Mouse (Mus musculus) naive thymus-derived CD4-positive, alpha-beta T cell, adult 2 months (primary cell): ENCODE measurements around the gene Brsk1.

ENCODE experiments used
- DNase-seq: peaks from one replicate; pipeline ENCODE4 v3.0.0-alpha.2; 2011; ENCODE audit warnings: low read depth

Brsk1 gene

DNA sequence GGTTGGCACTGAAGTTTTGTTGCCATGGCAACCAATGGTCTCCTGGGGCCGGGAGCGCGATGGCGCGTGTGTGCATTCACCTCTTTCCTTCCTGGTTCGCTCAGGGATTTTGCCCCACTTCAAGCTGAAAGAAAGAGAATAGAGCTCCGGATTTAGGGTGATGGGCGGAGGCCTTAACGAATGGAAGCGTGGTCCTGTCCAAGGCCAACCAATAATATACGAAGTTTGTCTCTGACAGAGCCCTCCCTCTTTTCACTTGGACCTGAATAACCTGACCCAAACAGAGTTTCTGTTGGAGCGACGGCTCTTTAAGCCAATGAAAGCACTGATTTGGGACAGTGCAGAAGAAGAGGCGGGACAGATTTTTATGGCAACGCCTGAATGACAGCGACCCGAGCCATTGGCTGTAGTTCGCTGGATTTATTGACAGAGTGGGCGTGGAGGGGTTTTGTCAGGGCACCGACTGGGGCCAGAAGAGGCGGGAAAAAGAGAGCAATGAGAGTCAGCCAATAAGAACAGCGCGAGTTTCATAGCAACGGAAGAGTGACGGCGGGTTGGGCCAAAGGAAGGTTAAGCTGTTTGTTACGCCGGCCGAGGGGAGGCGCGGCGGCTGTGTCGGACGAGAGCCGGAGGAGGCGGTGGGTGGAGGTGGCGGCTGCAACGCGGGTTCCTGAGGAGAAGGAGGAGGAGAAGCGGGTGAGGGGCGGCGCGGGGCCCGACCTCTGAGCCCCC is 49.3 kb downstream of the Brsk1 start, which contains the start of gene Kmt5c:
Gene Kmt5c, plus strand, starts transcription at position 572 of the 732 bp plus-strand sequence.
- DNase-seq, result peak; percentile 99

GRCm38 (mm10) chr7:4740309-4740727 is 49.9 kb downstream of the Brsk1 start:
- no peak for DNase-seq

GRCm38 (mm10) chr7:4741151-4741550 is 50.7 kb downstream of the Brsk1 start:
- DNase-seq, result no peak

- DNase-seq, result no peak
These were observed 51.5 kb downstream of the Brsk1 start for GRCm38 (mm10) chr7:4741672-4742481.

GRCm38 (mm10) chr7:4742482-4742819 is 52.0 kb downstream of the Brsk1 start:
- DNase-seq, result no peak

DNA sequence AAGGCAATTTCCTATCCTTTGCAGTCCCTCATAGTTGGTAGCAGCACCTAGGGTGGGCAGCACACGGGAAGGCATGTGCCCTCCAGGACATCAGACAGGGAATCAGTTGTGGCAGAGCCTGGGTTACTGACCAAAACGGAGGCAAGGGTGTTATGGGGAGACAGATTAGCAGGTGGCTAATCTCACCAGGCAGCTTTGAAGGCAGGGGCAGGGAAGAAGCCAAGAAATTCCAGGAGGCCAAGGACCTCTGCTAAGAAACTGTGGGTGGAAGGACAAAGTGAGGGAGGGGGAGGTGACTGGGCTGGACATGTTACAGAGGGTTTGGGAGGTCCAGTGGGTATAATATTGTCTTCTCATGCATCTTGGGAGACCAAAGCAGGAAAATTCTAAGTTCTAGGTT is 53.0 kb downstream of the Brsk1 start:
- DNase-seq, result no peak

GRCm38 (mm10) chr7:4744886-4745285 is 54.5 kb downstream of the Brsk1 start:
- no peak for DNase-seq

GRCm38 (mm10) chr7:4746326-4746980 is 56.0 kb downstream of the Brsk1 start:
- DNase-seq, result no peak

DNA sequence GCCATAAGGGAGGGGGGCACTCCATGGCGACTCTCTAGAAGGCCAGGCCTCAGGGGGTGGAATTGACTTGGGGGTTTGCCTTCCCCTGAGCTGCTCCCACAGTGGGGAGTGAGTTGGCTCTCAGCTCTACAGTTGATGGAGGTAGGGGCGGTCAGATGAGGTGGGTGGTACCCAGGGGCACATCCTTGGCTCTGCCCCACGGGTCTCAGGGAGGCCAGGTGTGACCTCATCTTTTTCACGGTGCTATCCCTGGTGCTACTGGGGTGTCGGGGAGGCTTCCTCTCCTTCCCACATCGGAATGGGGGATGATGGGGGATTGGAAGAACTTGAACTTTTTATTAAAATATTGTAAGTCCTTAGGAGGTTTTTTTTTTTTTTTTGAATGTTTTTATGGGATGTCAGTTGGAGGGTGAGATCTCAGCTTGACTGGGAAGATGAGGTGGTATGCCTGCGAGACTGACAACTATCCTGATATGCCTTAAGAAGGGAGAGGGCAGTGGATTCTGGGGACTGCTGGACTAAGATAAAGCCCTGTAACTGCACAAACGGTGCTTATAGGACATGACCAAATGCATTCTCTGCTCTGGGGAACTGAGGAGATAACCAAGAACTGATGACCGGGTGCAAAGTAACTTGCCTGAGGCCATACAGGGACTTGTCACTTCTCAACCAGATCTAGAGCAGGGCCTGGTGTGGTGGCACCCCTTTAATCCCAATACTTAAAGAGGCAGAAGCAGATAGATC is 56.9 kb downstream of the Brsk1 start:
- DNase-seq, result no peak

GRCm38 (mm10) chr7:4748321-4748720 is 57.9 kb downstream of the Brsk1 start:
- DNase-seq, result no peak

- no peak for DNase-seq
These were observed 58.8 kb downstream of the Brsk1 start for GRCm38 (mm10) chr7:4749169-4749568.

DNA sequence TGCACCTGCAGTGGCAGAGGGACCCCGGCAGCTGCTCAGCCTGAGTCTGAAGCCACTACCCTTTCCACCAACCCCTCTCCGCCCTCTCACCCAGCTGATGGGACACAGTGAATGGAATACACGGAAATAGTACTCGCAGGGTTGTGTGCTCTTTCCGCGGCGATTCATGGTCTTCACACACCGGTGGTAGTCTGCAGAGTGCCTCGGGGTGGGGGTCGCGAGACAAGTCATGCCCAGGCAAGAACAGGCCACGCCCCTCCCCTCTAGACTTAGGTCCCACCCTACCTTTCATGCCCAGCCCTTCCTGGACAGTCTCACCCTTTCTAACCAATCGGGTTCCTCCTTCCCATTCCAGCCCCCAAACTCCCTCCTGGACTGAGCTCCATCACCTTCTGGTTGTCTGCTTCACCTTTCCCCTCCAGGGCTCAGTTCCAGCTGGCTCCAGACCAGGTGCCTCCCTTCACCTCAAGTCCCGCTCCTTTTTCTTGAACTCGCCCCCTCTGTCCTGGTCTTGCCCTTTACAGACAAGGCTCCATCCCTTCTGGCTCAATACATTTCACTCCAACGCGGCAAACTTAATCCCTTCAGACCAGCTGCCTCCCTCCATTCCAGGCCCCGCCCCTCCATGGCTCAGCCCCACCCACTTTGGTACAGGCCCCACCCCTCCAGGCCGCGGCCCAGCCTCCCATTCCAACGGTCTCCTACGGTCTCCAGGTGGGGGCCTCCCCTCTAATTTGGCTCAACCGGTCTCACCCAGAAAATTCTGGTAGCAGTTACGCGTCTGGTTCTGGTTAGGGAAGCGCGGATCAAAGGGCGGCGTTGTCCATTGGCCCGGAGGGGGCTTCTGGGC is 61.8 kb downstream of the Brsk1 start:
- peak; percentile 21 for DNase-seq

- peak; percentile 71 for DNase-seq
These were observed 62.6 kb downstream of the Brsk1 start, which contains the start of gene Cox6b2 for GRCm38 (mm10) chr7:4752821-4753570. Gene Cox6b2 (minus strand): TSS chr7:4753094.

DNA sequence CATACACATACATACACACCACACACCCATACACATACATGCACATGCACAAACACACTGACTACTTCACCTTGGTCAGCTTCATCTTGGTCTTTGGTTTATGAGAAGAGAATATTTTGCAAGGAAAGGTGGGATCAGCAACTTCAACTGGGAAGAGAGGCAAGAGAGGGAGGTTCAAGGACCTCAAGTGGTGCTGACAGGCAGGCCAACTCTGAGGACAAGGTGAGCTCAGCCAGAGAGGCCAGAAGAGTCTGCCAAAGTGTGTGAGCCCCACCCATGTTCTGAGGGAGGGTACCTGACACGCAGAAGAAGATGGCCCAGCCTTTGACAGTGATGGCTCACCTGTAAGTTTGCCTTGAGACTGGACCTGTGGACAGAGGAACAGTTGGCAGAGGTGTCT is 69.3 kb downstream of the Brsk1 start:
- no peak for DNase-seq

DNA sequence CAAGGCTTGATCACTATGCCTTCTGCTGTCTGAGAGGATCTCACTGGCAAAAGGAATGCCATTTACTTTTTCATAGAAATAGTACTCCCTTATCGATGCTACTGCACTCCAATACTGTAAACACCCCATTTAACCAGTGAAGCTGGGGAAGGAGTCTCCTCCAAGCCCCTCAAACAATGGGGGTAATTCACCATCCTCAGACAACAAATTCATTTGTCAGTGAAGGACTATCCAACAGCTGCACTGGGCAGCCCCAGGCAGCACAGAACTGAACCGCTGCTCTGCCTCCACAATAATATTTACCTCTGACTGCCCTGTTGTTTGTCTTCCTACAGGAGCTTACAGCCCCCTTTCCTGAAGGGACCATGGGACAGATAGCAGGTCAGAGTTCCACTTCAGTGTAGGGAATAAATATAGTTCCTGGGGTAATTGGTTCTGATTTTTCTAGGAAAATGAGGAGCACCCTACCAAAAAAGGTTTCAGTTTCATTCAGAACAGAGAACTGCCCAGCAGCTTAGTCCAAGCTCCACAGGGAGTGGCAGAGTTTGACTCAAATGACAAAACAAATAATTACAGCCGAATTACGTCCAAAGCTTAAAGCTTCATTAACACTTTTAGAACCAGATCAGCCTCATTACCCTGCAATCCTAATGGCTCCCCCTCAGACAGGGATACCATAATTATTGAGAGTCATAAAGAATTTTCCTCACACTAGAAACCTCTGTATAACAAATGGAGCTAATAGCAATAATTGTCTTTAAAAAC is 74.7 kb downstream of the Brsk1 start:
- no peak for DNase-seq
